Comparison of ENCODE assay signal across 15 mouse cellular contexts in genomic region chr9:25156377-25156776, GRCm38 (mm10). TPM values are rescaled to one million over a fixed set of nuclear protein-coding genes. Genes with fewer than 3 reads are reported as not detected.
A peak's percentile ranks its signal among the peaks of the same experiment; 100 is the strongest.
DNase-seq lines count a peak whose midpoint lies in the region; ATAC-seq and TF ChIP-seq lines count a peak whose summit lies in the region.
"Had no signal": no experiment of that assay in that cellular context is flagged by ENCODE, and none has a peak within 500 bp of the region (broad histone marks: within the 10 kb centered on the region; RNA-seq: fewer than 3 reads in every experiment).

No protein-coding gene starts in this region.

- 4% methylated on average over 1 of the region's 1 CpGs for WGBS in cerebellum, adult 2 months
- WGBS in liver, embryonic 14.5 days (ENCODE audit: insufficient replicate concordance): 10% methylated on average over 1 of the region's 1 CpGs
- 13% methylated on average over 1 of the region's 1 CpGs for WGBS in liver, embryonic 12.5 days (ENCODE audit: insufficient replicate concordance)

- ATAC-seq in liver, embryonic 14.5 days (ENCODE audit: insufficient read depth): no peak
- no peak for ATAC-seq in liver, embryonic 12.5 days

- 0 out of 2 replicates have a peak, but pooled peaks have one; percentile 3 for TF ChIP-seq CTCF in cerebellum, adult 2 months (IDR thresholded peaks at IDR 0.05; ENCODE audit: borderline replicate concordance, insufficient read depth, low read depth, low read length)
- TF ChIP-seq CTCF in liver, embryonic 14.5 days (IDR thresholded peaks at IDR 0.05; ENCODE audit: low read depth): peak; percentile 53; the same call in 1 of the 2 replicates

- no peaks in the 10 kb centered on the region for H3K36me3 ChIP-seq in liver, embryonic 14.5 days (replicated peaks; ENCODE audit: control insufficient read depth, insufficient read depth, low read depth)
- H3K36me3 ChIP-seq in liver, embryonic 12.5 days: no peaks in the 10 kb centered on the region
- H3K36me3 ChIP-seq: embryonic facial prominence, embryonic 13.5 days; neural tube, embryonic 12.5 days; stomach, embryonic 15.5 days had no signal

- TF ChIP-seq EP300 in liver, embryonic 14.5 days (IDR thresholded peaks at IDR 0.05; ENCODE audit: low read depth): no peak

- no peaks in the 10 kb centered on the region for H3K9me3 ChIP-seq in liver, embryonic 14.5 days (ENCODE audit: control insufficient read depth, low read length)
- H3K9me3 ChIP-seq in liver, embryonic 12.5 days (replicated peaks): no peaks in the 10 kb centered on the region
- H3K9me3 ChIP-seq: embryonic facial prominence, embryonic 13.5 days; neural tube, embryonic 12.5 days; stomach, embryonic 15.5 days had no signal

- no peak overlapping the region for H3K4me2 ChIP-seq in liver, embryonic 14.5 days (ENCODE audit: low read depth)
- H3K4me2 ChIP-seq in liver, embryonic 12.5 days: no peak overlapping the region
- H3K4me2 ChIP-seq: embryonic facial prominence, embryonic 13.5 days; neural tube, embryonic 12.5 days; stomach, embryonic 15.5 days had no signal

- H3K27ac ChIP-seq in cerebellum, adult 2 months (ENCODE audit: insufficient read depth, low read length): no peak overlapping the region
- H3K27ac ChIP-seq in liver, embryonic 14.5 days: no peak overlapping the region
- no peak overlapping the region for H3K27ac ChIP-seq in liver, embryonic 12.5 days
- H3K27ac ChIP-seq: embryonic facial prominence, embryonic 13.5 days; neural tube, embryonic 12.5 days; stomach, embryonic 15.5 days had no signal

- H3K4me3 ChIP-seq in cerebellum, adult 2 months (replicated peaks; ENCODE audit: insufficient read depth, low read depth, low read length): no peak overlapping the region
- H3K4me3 ChIP-seq in liver, embryonic 14.5 days (ENCODE audit: insufficient read depth in 1 of 2, low read depth in 2 of 2, low read length in 2 of 2): no peak overlapping the region
- H3K4me3 ChIP-seq in liver, embryonic 12.5 days: no peak overlapping the region
- H3K4me3 ChIP-seq: embryonic facial prominence, embryonic 13.5 days; neural tube, embryonic 12.5 days; stomach, embryonic 15.5 days had no signal

- H3K27me3 ChIP-seq in cerebellum, adult 2 months (ENCODE audit: control insufficient read depth, insufficient read depth, low read length): no peaks in the 10 kb centered on the region
- no peaks in the 10 kb centered on the region for H3K27me3 ChIP-seq in liver, embryonic 14.5 days (ENCODE audit: control insufficient read depth, insufficient read depth, low read length)
- no peaks in the 10 kb centered on the region for H3K27me3 ChIP-seq in liver, embryonic 12.5 days (replicated peaks)
- H3K27me3 ChIP-seq: embryonic facial prominence, embryonic 13.5 days; neural tube, embryonic 12.5 days; stomach, embryonic 15.5 days had no signal

- H3K9ac ChIP-seq in liver, embryonic 14.5 days (replicated peaks): no peak overlapping the region
- H3K9ac ChIP-seq in liver, embryonic 12.5 days: no peak overlapping the region
- H3K9ac ChIP-seq: embryonic facial prominence, embryonic 13.5 days; neural tube, embryonic 12.5 days; stomach, embryonic 15.5 days had no signal

- no peak for TF ChIP-seq POLR2A in cerebellum, adult 2 months (IDR thresholded peaks at IDR 0.05; ENCODE audit: borderline replicate concordance, insufficient read depth, low read length)

- no peak for DNase-seq in cerebellum, adult 2 months
- no peak for DNase-seq in cerebellum, adult 8-10 months
- peak in 1 of 3 experiments; percentile 22 for DNase-seq in liver, embryonic 14.5 days (ENCODE audit: low read depth in 3 of 3, low spot score in 3 of 3)
- peak; percentile 67 for DNase-seq in 416B (ENCODE audit: low read depth)
- DNase-seq in ZHBTc4 (ENCODE audit: low read depth, low spot score): peak; percentile 16
- DNase-seq in adrenal gland, adult (ENCODE audit: inconsistent age in 2 of 2, low spot score in 1 of 2): no peak
- no peak for DNase-seq in adrenal gland, postnatal 36 days
- DNase-seq: heart, adult 11 months; heart, postnatal 4 days; kidney, adult 2 months; right cerebral cortex, adult 18-20 months had no signal

- H3K4me1 ChIP-seq in cerebellum, adult 2 months (ENCODE audit: control insufficient read depth, insufficient read depth, low read length): no peaks in the 10 kb centered on the region
- H3K4me1 ChIP-seq in liver, embryonic 14.5 days (replicated peaks; ENCODE audit: control insufficient read depth in 2 of 2, insufficient read depth in 2 of 2, low read length in 1 of 2): peaks cover 2 to 4% of the 10 kb centered on the region in 2 experiments; a peak in 2 of 4 replicates
- H3K4me1 ChIP-seq in liver, embryonic 12.5 days: peaks cover 12% of the 10 kb centered on the region
- H3K4me1 ChIP-seq: neural tube, embryonic 12.5 days had no signal

RNA-seq across cellular contexts. Expression of gene Herpud2, which starts 4.8 kb away (rescaled TPM):
- 39.7 and 43.3 TPM in 2 replicates for polyA plus RNA-seq in cerebellum, adult 2 months (2012; rRNA removed)
- polyA plus RNA-seq in liver, embryonic 14.5 days (2012; rRNA removed): 9.3 and 9.4 TPM in 2 replicates
- polyA plus RNA-seq in liver, embryonic 14.5 days (2014; fragmentation: Nextera tagmentation; extraction: Ambion mirVana): 10.8 and 13.7 TPM in 2 replicates
- polyA plus RNA-seq in liver, embryonic 12.5 days (2016; fragmentation: Nextera tagmentation; extraction: Ambion mirVana): 24.7 and 24.9 TPM in 2 replicates
- total RNA-seq in adrenal gland, postnatal 36 days (2021): 10 to 100 TPM; 49.2 to 58.7 TPM

Comparison
In these comparisons a context has a peak if more than half of its experiments do, and no peak if none do; other contexts are left out.
1. DNase-seq: peak in 416B (single experiment) and ZHBTc4 (single experiment); none in cerebellum, adult 2 months (0 of 2), cerebellum, adult 8-10 months (single experiment), adrenal gland, adult (0 of 2) and adrenal gland, postnatal 36 days (0 of 2).